Mouse (Mus musculus) ES-E14 (cell line): ENCODE results near the gene Pla2g4a.

Experiments used
- CHD2 ChIP-seq: IDR thresholded peaks from 2 replicates; pipeline ENCODE4 v1.6.1; 2014; ENCODE audit warnings: mild to moderate bottlenecking, low read depth, low read length, inconsistent platforms
- HCFC1 ChIP-seq: IDR thresholded peaks from 2 replicates; pipeline ENCODE4 v1.6.1; 2012; ENCODE audit warnings: low read length, inconsistent platforms, borderline replicate concordance; ENCODE audit not compliant: insufficient read depth
- MAFK ChIP-seq: IDR thresholded peaks from 2 replicates; pipeline ENCODE4 v1.6.1; 2014; ENCODE audit warnings: mild to moderate bottlenecking, low read depth, low read length, inconsistent platforms; ENCODE audit not compliant: insufficient read depth
- ZNF384 ChIP-seq: IDR thresholded peaks from 2 replicates; pipeline ENCODE4 v1.6.1; 2012; ENCODE audit warnings: low read depth, low read length, inconsistent platforms

GRCm38 (mm10) chr1:149840312-149840930, 120.7 kb downstream of the Pla2g4a start:
- no peak for TF ChIP-seq CHD2
- 0 out of 2 replicates have a peak, but pooled peaks have one; percentile 23 for TF ChIP-seq MAFK
- TF ChIP-seq ZNF384: no peak
- no peak for TF ChIP-seq HCFC1
